Mouse (Mus musculus) hindbrain, embryonic 13.5 days (tissue): Measurements from ENCODE around the gene Dync1i2. TPM values are rescaled to one million over a fixed set of nuclear protein-coding genes. Genes with fewer than 3 reads are reported as not detected.

Experiments
- ATAC-seq: fragments of 200-750 bp; cut with Nextera tagmentation; 2 replicates; pipeline ENCODE4 v1.8.0; 2017; ENCODE audit warnings: moderate TSS enrichment; ENCODE audit not compliant: low FRiP score
- H3K27ac ChIP-seq: fragments of 300-500 bp; sonication (generic); 2 replicates; pipeline ENCODE4 v1.5.1; 2015; ENCODE audit warnings: inconsistent platforms, mild to moderate bottlenecking, moderate library complexity
- H3K27me3 ChIP-seq: fragments of 300-500 bp; sonication (generic); 2 replicates; pipeline ENCODE4 v1.6.1; 2015; ENCODE audit warnings: mild to moderate bottlenecking, inconsistent platforms
- H3K36me3 ChIP-seq: fragments of 300-500 bp; sonication (generic); 2 replicates; pipeline ENCODE4 v1.6.1; 2015; ENCODE audit warnings: mild to moderate bottlenecking, inconsistent platforms
- H3K4me1 ChIP-seq: fragments of 300-500 bp; sonication (generic); replicated peaks from 2 replicates; pipeline ENCODE4 v1.6.1; 2015; ENCODE audit warnings: inconsistent platforms
- H3K4me2 ChIP-seq: fragments of 300-500 bp; sonication (generic); 2 replicates; pipeline ENCODE4 v1.6.1; 2015; ENCODE audit warnings: inconsistent platforms, mild to moderate bottlenecking, moderate library complexity
- H3K4me3 ChIP-seq: fragments of 300-500 bp; sonication (generic); 2 replicates; pipeline ENCODE4 v1.5.1; 2015; ENCODE audit warnings: mild to moderate bottlenecking, inconsistent platforms
- H3K9ac ChIP-seq: fragments of 300-500 bp; sonication (generic); 2 replicates; pipeline ENCODE4 v1.6.1; 2015; ENCODE audit warnings: mild to moderate bottlenecking, inconsistent platforms
- H3K9me3 ChIP-seq: fragments of 300-500 bp; sonication (generic); 2 replicates; pipeline ENCODE4 v1.6.1; 2016; ENCODE audit warnings: inconsistent platforms
- WGBS: fragments of 180-500 bp; shearing (Covaris S2); methylation state at CpG from one replicate; pipeline ENCODE4 v1.1.7; 2015; 5-methylcytosine and 5-hydroxymethylcytosine counted together
- polyA plus RNA-seq: library from polyadenylated mRNA; unstranded; fragments of >200 nt; fragmentation: Nextera tagmentation; extraction: Ambion mirVana; gene quantifications from 2 replicates; pipeline ENCODE4 v1.2.1, GENCODE M21; 2015

Gene Dync1i2
- polyA plus RNA-seq, 1 experiment from 2014 or later, result 211 TPM

- 0 out of 2 replicates have a peak, but pooled peaks have one; percentile 46 for ATAC-seq
- Histone ChIP-seq H3K4me2 (no peak overlapping the region), H3K27me3 (no peaks in the 10 kb centered on the region), H3K36me3 (peaks cover 44% of the 10 kb centered on the region), H3K9ac (no peak overlapping the region), H3K4me1 (peaks cover 20% of the 10 kb centered on the region), H3K27ac (no peak overlapping the region), H3K4me3 (no peak overlapping the region), H3K9me3 (no peaks in the 10 kb centered on the region)
- 87% methylated on average over 1 of the region's 1 CpGs for WGBS
These were observed 70.5 kb downstream of the Dync1i2 start for GRCm38 (mm10) chr2:71281981-71282380.

- 62% methylated on average over 6 of the region's 6 CpGs for WGBS
- Histone ChIP-seq H3K4me3 (no peak overlapping the region), H3K9me3 (no peaks in the 10 kb centered on the region), H3K9ac (no peak overlapping the region), H3K27ac (no peak overlapping the region), H3K4me2 (no peak overlapping the region), H3K4me1 (peaks cover 13% of the 10 kb centered on the region; the same call in 1 of the 2 replicates), H3K27me3 (no peaks in the 10 kb centered on the region), H3K36me3 (peaks cover 28% of the 10 kb centered on the region)
- no peak for ATAC-seq
These were observed 78.7 kb downstream of the Dync1i2 start for GRCm38 (mm10) chr2:71290107-71290775.

GRCm38 (mm10) chr2:71291566-71291965 is 80.1 kb downstream of the Dync1i2 start:
- H3K9ac ChIP-seq, result no peak overlapping the region
- peaks cover 30% of the 10 kb centered on the region for H3K36me3 ChIP-seq
- no peaks in the 10 kb centered on the region for H3K9me3 ChIP-seq
- no peak overlapping the region for H3K4me3 ChIP-seq
- no peak for ATAC-seq
- H3K27me3 ChIP-seq, result no peaks in the 10 kb centered on the region
- WGBS, result 39% methylated on average over 5 of the region's 5 CpGs
- no peak overlapping the region for H3K27ac ChIP-seq
- H3K4me1 ChIP-seq, result peaks cover 13% of the 10 kb centered on the region; the same call in 1 of the 2 replicates
- H3K4me2 ChIP-seq, result no peak overlapping the region

- 69% methylated on average over 3 of the region's 3 CpGs for WGBS
- Histone ChIP-seq H3K9me3 (no peaks in the 10 kb centered on the region), H3K4me1 (peaks cover 13% of the 10 kb centered on the region; the same call in 1 of the 2 replicates), H3K27ac (peak overlapping the region; percentile 60; the same call in 1 of the 2 replicates), H3K36me3 (peaks cover 28% of the 10 kb centered on the region), H3K27me3 (no peaks in the 10 kb centered on the region), H3K9ac (no peak overlapping the region), H3K4me3 (no peak overlapping the region), H3K4me2 (no peak overlapping the region)
- ATAC-seq, result no peak
These were observed 82.5 kb downstream of the Dync1i2 start for GRCm38 (mm10) chr2:71293983-71294382.

- ATAC-seq, result no peak
- Histone ChIP-seq H3K4me2 (no peak overlapping the region), H3K9me3 (no peaks in the 10 kb centered on the region), H3K27ac (no peak overlapping the region; the same call in 1 of the 2 replicates), H3K4me3 (no peak overlapping the region), H3K36me3 (peaks cover 23% of the 10 kb centered on the region), H3K4me1 (peaks cover 13% of the 10 kb centered on the region; the same call in 1 of the 2 replicates), H3K27me3 (no peaks in the 10 kb centered on the region), H3K9ac (0 out of 2 replicates have a peak overlapping the region, but pooled peaks have one; percentile 25)
- 47% methylated on average over 7 of the region's 7 CpGs for WGBS
These were observed 83.0 kb downstream of the Dync1i2 start for GRCm38 (mm10) chr2:71294489-71294888.

GRCm38 (mm10) chr2:71295844-71296243 is 84.3 kb downstream of the Dync1i2 start:
- H3K36me3 ChIP-seq, result peaks cover 20% of the 10 kb centered on the region
- no peak overlapping the region for H3K4me2 ChIP-seq
- H3K27me3 ChIP-seq, result no peaks in the 10 kb centered on the region
- no peak overlapping the region for H3K4me3 ChIP-seq
- 0 out of 2 replicates have a peak, but pooled peaks cover 8% of the 10 kb centered on the region for H3K4me1 ChIP-seq
- no peak for ATAC-seq
- no peaks in the 10 kb centered on the region for H3K9me3 ChIP-seq
- H3K27ac ChIP-seq, result no peak overlapping the region
- no peak overlapping the region for H3K9ac ChIP-seq
- WGBS, result 89% methylated on average over 12 of the region's 12 CpGs

- H3K27ac ChIP-seq, result no peak overlapping the region
- no peak overlapping the region for H3K4me3 ChIP-seq
- 72% methylated on average over 1 of the region's 1 CpGs for WGBS
- H3K36me3 ChIP-seq, result peaks cover 20% of the 10 kb centered on the region
- ATAC-seq, result no peak
- H3K9ac ChIP-seq, result no peak overlapping the region
- no peak overlapping the region for H3K4me2 ChIP-seq
- peaks cover 9% of the 10 kb centered on the region; the same call in 1 of the 2 replicates for H3K4me1 ChIP-seq
- H3K27me3 ChIP-seq, result no peaks in the 10 kb centered on the region
- no peaks in the 10 kb centered on the region for H3K9me3 ChIP-seq
These were observed 86.0 kb downstream of the Dync1i2 start for GRCm38 (mm10) chr2:71297501-71297900.

- H3K27ac ChIP-seq, result no peak overlapping the region
- H3K36me3 ChIP-seq, result peaks cover 20% of the 10 kb centered on the region
- ATAC-seq, result no peak
- H3K4me1 ChIP-seq, result peaks cover 9% of the 10 kb centered on the region; the same call in 1 of the 2 replicates
- H3K27me3 ChIP-seq, result no peaks in the 10 kb centered on the region
- H3K4me3 ChIP-seq, result no peak overlapping the region
- no peak overlapping the region for H3K4me2 ChIP-seq
- 93% methylated on average over 1 of the region's 1 CpGs for WGBS
- no peaks in the 10 kb centered on the region for H3K9me3 ChIP-seq
- no peak overlapping the region for H3K9ac ChIP-seq
These were observed 87.2 kb downstream of the Dync1i2 start for GRCm38 (mm10) chr2:71298729-71299128.

GRCm38 (mm10) chr2:71302156-71302663 is 90.7 kb downstream of the Dync1i2 start:
- ATAC-seq, result no peak
- H3K27ac ChIP-seq, result no peak overlapping the region
- 60% methylated on average over 3 of the region's 3 CpGs for WGBS
- H3K36me3 ChIP-seq, result peaks cover 28% of the 10 kb centered on the region
- no peak overlapping the region for H3K9ac ChIP-seq
- H3K4me3 ChIP-seq, result no peak overlapping the region
- peaks cover 15% of the 10 kb centered on the region for H3K4me1 ChIP-seq
- no peaks in the 10 kb centered on the region for H3K9me3 ChIP-seq
- H3K4me2 ChIP-seq, result no peak overlapping the region
- no peaks in the 10 kb centered on the region for H3K27me3 ChIP-seq

- Histone ChIP-seq H3K27ac (no peak overlapping the region), H3K4me3 (no peak overlapping the region)
- ATAC-seq, result peak; percentile 52; the same call in 1 of the 2 replicates
These were observed 91.7 kb downstream of the Dync1i2 start for GRCm38 (mm10) chr2:71303221-71303620.

GRCm38 (mm10) chr2:71304821-71305220 is 93.3 kb downstream of the Dync1i2 start:
- Histone ChIP-seq H3K4me2 (no peak overlapping the region), H3K9me3 (no peaks in the 10 kb centered on the region), H3K9ac (no peak overlapping the region), H3K27me3 (no peaks in the 10 kb centered on the region), H3K4me3 (no peak overlapping the region), H3K27ac (no peak overlapping the region), H3K36me3 (peaks cover 29% of the 10 kb centered on the region), H3K4me1 (peaks cover 21% of the 10 kb centered on the region)
- 57% methylated on average over 3 of the region's 3 CpGs for WGBS
- ATAC-seq, result 0 out of 2 replicates have a peak, but pooled peaks have one; percentile 57

More at GRCm38 (mm10) chr2:71303221-71303620, 91.7 kb downstream of the Dync1i2 start:
- H3K27me3 ChIP-seq, result no peaks in the 10 kb centered on the region
- H3K9ac ChIP-seq, result no peak overlapping the region
- no peaks in the 10 kb centered on the region for H3K9me3 ChIP-seq
- H3K4me2 ChIP-seq, result no peak overlapping the region
- H3K36me3 ChIP-seq, result peaks cover 24% of the 10 kb centered on the region
- peaks cover 15% of the 10 kb centered on the region for H3K4me1 ChIP-seq

- Histone ChIP-seq H3K27ac (no peak overlapping the region), H3K4me1 (peaks cover 21% of the 10 kb centered on the region), H3K27me3 (no peaks in the 10 kb centered on the region), H3K36me3 (peaks cover 44% of the 10 kb centered on the region), H3K9ac (no peak overlapping the region), H3K9me3 (no peaks in the 10 kb centered on the region), H3K4me2 (no peak overlapping the region), H3K4me3 (no peak overlapping the region)
- ATAC-seq, result no peak
These were observed 94.9 kb downstream of the Dync1i2 start for GRCm38 (mm10) chr2:71306357-71306756.

GRCm38 (mm10) chr2:71309726-71310125 is 98.2 kb downstream of the Dync1i2 start:
- no peak for ATAC-seq
- Histone ChIP-seq H3K36me3 (peaks cover 63% of the 10 kb centered on the region), H3K4me1 (peaks cover 13% of the 10 kb centered on the region)

More at GRCm38 (mm10) chr2:71309726-71310125, 98.2 kb downstream of the Dync1i2 start:
- no peaks in the 10 kb centered on the region for H3K27me3 ChIP-seq
- H3K27ac ChIP-seq, result no peak overlapping the region
- WGBS, result 44% methylated on average over 2 of the region's 2 CpGs
- no peak overlapping the region for H3K9ac ChIP-seq
- no peak overlapping the region for H3K4me3 ChIP-seq
- H3K4me2 ChIP-seq, result no peak overlapping the region
- H3K9me3 ChIP-seq, result no peaks in the 10 kb centered on the region
